8 mouse cellular contexts compared by ENCODE assay signal in the genomic region with DNA sequence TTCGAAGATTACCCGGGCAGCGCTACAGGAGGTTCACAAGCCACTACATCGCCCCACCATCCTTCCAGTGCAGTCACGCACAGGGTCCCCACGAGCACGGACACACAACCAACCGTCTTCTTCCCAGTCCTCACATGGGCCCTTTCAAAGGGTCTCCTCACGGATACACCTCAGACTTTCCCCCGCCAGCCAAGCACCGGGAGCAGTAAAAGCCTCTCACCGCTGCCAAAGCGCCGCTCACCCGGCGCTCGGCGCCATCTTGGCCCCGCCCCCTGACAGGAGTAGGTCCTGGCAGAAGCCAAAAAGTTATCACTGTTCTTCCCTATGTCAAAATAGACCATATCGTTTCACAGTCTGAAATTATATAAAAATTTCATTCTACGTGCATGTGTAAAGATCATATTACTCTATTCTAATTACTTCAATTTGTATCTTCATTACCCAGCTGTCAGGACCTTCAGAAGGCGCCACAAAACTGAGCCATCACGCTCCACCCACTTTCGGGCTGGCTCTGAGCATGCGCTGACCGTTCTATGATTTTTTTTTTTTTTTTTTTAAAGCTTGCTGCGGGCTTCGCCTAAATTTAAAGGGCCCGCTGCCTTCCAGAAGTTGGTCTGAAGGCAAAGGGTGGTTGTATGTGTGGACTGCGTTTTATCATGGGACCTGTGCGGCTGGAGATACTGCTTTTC. TPM values are rescaled to one million over a fixed set of nuclear protein-coding genes. Genes with fewer than 3 reads are reported as not detected.
DNase-seq lines count a peak whose midpoint lies in the region; ATAC-seq lines count a peak whose summit lies in the region.

A gene (minus strand): TSS at position 502 of the 689 bp plus-strand sequence.
A gene (plus strand): TSS at position 536 of the 689 bp plus-strand sequence.

- ATAC-seq in inflammation-experienced regulatory T-cells, adult 6 months: peak; percentile 81
- ATAC-seq in megakaryocyte progenitor cell, adult 5-6 weeks (replicated peaks; ENCODE audit: poor library complexity): peak; percentile 76

- intact Hi-C loops in gastrocnemius, postnatal 14 days (cut with DNase I; ENCODE audit: low total_unique reads): no loop called here
- intact Hi-C loops in left cerebral cortex, postnatal 10 days (cut with DNase I): no loop called here

- DNase-seq in adrenal gland, adult 18-20 months (ENCODE audit: low spot score in 2 of 2): peak; percentile 70 to 77
- peak; percentile 91 for DNase-seq in embryo, embryonic 10.5 days (ENCODE audit: low spot score)
- DNase-seq in gastrocnemius, postnatal 14 days: peak; percentile 80
- DNase-seq in left cerebral cortex, postnatal 10 days (ENCODE audit: extremely low spot score in 1 of 2, low spot score in 2 of 2): peak; percentile 80 to 89
- DNase-seq in right cerebral cortex, postnatal 10 days (ENCODE audit: low spot score in 2 of 2): peak; percentile 89 to 90
- DNase-seq in urinary bladder, postnatal 14 days (ENCODE audit: low spot score): peak; percentile 83

RNA-seq across cellular contexts. Expression of the first gene that starts in this region (rescaled TPM):
- 10 to 100 TPM; 40.6 to 41.6 TPM for total RNA-seq in adrenal gland, adult 18-20 months (2021)
- 10 to 100 TPM; 20.8 to 24.8 TPM for total RNA-seq in gastrocnemius, postnatal 14 days (2021)
- polyA plus RNA-seq in inflammation-experienced regulatory T-cells, adult 6 months (2017; shearing (Covaris generic)): 10 to 100 TPM; 56.3 to 64.3 (median 58.1) TPM
- 10 to 100 TPM; 28.8 to 31.3 TPM for total RNA-seq in left cerebral cortex, postnatal 10 days (2021)
- total RNA-seq in megakaryocyte progenitor cell, adult 5-6 weeks (2015): 23.2 and 29.5 TPM in 2 replicates
- 34.0 and 43.8 TPM in 2 replicates for total RNA-seq in megakaryocyte progenitor cell, adult 5-6 weeks (2017)

RNA-seq across cellular contexts. Expression of the second gene that starts in this region (rescaled TPM):
- total RNA-seq in adrenal gland, adult 18-20 months (2021): 10 to 100 TPM; 21.6 to 25.3 TPM
- total RNA-seq in gastrocnemius, postnatal 14 days (2021): 1 to 10 TPM; 6.4 to 7.2 TPM
- 10 to 100 TPM; 49.4 to 55.0 (median 54.5) TPM for polyA plus RNA-seq in inflammation-experienced regulatory T-cells, adult 6 months (2017; shearing (Covaris generic))
- 10 to 100 TPM; 13.9 to 15.1 TPM for total RNA-seq in left cerebral cortex, postnatal 10 days (2021)
- 28.7 and 30.1 TPM in 2 replicates for total RNA-seq in megakaryocyte progenitor cell, adult 5-6 weeks (2015)
- 45.8 and 59.3 TPM in 2 replicates for total RNA-seq in megakaryocyte progenitor cell, adult 5-6 weeks (2017)

Comparison
In these comparisons a context has a peak if more than half of its experiments do, and no peak if none do; other contexts are left out.
1. Peak in every context shown above with its lines: DNase-seq and ATAC-seq.